Mouse (Mus musculus) embryonic facial prominence, embryonic 13.5 days (tissue): Measurements from ENCODE around the gene Mapkbp1. TPM values are rescaled to one million over a fixed set of nuclear protein-coding genes. Genes with fewer than 3 reads are reported as not detected.
A peak's percentile ranks its signal among the peaks of the same experiment; 100 is the strongest.

Experiments used
- ATAC-seq: fragments of 200-750 bp; cut with Nextera tagmentation; 2 replicates; pipeline ENCODE4 v1.8.0; 2017; ENCODE audit warnings: low read depth; ENCODE audit not compliant: insufficient number of reproducible peaks, insufficient read depth, low FRiP score, low TSS enrichment
- H3K27ac ChIP-seq: fragments of 300-500 bp; sonication (generic); 2 replicates; pipeline ENCODE4 v1.5.1; 2015; ENCODE audit warnings: moderate library complexity, mild to moderate bottlenecking, inconsistent platforms
- H3K27me3 ChIP-seq: fragments of 300-500 bp; sonication (generic); 2 replicates; pipeline ENCODE4 v1.6.1; 2015; ENCODE audit warnings: mild to moderate bottlenecking, inconsistent platforms
- H3K36me3 ChIP-seq: fragments of 300-500 bp; sonication (generic); 2 replicates; pipeline ENCODE4 v1.6.1; 2015; ENCODE audit warnings: mild to moderate bottlenecking, inconsistent platforms
- H3K4me1 ChIP-seq: fragments of 300-500 bp; sonication (generic); 2 replicates; pipeline ENCODE4 v1.6.1; 2015; ENCODE audit warnings: inconsistent platforms
- H3K4me2 ChIP-seq: fragments of 300-500 bp; sonication (generic); 2 replicates; pipeline ENCODE4 v1.6.1; 2015; ENCODE audit warnings: moderate library complexity, mild to moderate bottlenecking, inconsistent platforms
- H3K4me3 ChIP-seq: fragments of 300-500 bp; sonication (generic); 2 replicates; pipeline ENCODE4 v1.5.1; 2015; ENCODE audit warnings: mild to moderate bottlenecking, inconsistent platforms
- H3K9ac ChIP-seq: fragments of 300-500 bp; sonication (generic); 2 replicates; pipeline ENCODE4 v1.6.1; 2015; ENCODE audit warnings: mild to moderate bottlenecking, inconsistent platforms
- H3K9me3 ChIP-seq: fragments of 300-500 bp; sonication (generic); 2 replicates; pipeline ENCODE4 v1.6.1; 2016; ENCODE audit warnings: inconsistent platforms
- WGBS: fragments of 180-500 bp; shearing (Covaris S2); methylation state at CpG from one replicate; pipeline ENCODE4 v1.1.7; 2015; ENCODE audit warnings: mixed read lengths; 5-methylcytosine and 5-hydroxymethylcytosine counted together
- polyA plus RNA-seq: library from polyadenylated mRNA; unstranded; fragments of >200 nt; fragmentation: Nextera tagmentation; extraction: Ambion mirVana; gene quantifications from 2 replicates; pipeline ENCODE4 v1.2.1, GENCODE M21; 2015

The Mapkbp1 gene
- polyA plus RNA-seq, 1 experiment from 2014 or later = 5.7 TPM

GRCm38 (mm10) chr2:120033726-120034125 is 61.2 kb downstream of the Mapkbp1 start:
- H3K9me3 ChIP-seq = no peaks in the 10 kb centered on the region
- no peak overlapping the region for H3K27ac ChIP-seq
- H3K27me3 ChIP-seq = no peaks in the 10 kb centered on the region
- ATAC-seq = no peak
- WGBS = 93% methylated on average over 5 of the region's 5 CpGs
- H3K36me3 ChIP-seq = peaks cover 94% of the 10 kb centered on the region
- no peak overlapping the region for H3K4me3 ChIP-seq
- no peak overlapping the region for H3K4me2 ChIP-seq
- H3K9ac ChIP-seq = no peak overlapping the region
- H3K4me1 ChIP-seq = no peaks in the 10 kb centered on the region

GRCm38 (mm10) chr2:120037744-120038143 is 65.2 kb downstream of the Mapkbp1 start:
- WGBS = 89% methylated on average over 9 of the region's 9 CpGs
- no peak overlapping the region for H3K27ac ChIP-seq
- H3K9ac ChIP-seq = no peak overlapping the region
- no peaks in the 10 kb centered on the region for H3K27me3 ChIP-seq
- no peak for ATAC-seq
- H3K36me3 ChIP-seq = peaks cover 98% of the 10 kb centered on the region
- no peaks in the 10 kb centered on the region for H3K4me1 ChIP-seq
- H3K4me2 ChIP-seq = no peak overlapping the region
- no peaks in the 10 kb centered on the region for H3K9me3 ChIP-seq
- H3K4me3 ChIP-seq = no peak overlapping the region

DNA sequence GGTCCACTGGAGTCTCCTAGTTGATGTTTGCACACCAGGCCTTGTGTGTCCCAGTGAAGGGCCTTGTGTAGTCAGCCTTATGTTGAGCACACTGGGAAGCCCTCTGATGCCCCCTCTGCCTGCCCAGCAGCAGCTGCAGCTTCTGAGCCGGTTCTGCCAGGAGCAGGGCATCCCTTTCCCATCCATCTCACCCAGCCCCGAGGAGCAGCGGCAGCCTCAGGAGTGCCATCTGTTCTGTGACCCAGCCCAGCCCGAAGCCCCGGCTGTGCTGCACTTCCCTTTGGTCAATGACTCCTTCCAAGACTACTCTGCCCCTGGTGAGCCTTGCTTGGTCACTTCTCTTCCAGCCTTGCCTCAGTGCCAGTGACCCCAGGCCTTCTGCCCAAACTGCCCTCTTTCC is 68.5 kb downstream of the Mapkbp1 start:
- H3K4me2 ChIP-seq = no peak overlapping the region
- ATAC-seq = no peak
- no peak overlapping the region for H3K9ac ChIP-seq
- H3K4me3 ChIP-seq = no peak overlapping the region
- peaks cover 67% of the 10 kb centered on the region for H3K36me3 ChIP-seq
- no peaks in the 10 kb centered on the region for H3K9me3 ChIP-seq
- H3K27me3 ChIP-seq = no peaks in the 10 kb centered on the region
- no peak overlapping the region for H3K27ac ChIP-seq
- 87% methylated on average over 5 of the region's 5 CpGs for WGBS
- peaks cover 17% of the 10 kb centered on the region for H3K4me1 ChIP-seq

DNA sequence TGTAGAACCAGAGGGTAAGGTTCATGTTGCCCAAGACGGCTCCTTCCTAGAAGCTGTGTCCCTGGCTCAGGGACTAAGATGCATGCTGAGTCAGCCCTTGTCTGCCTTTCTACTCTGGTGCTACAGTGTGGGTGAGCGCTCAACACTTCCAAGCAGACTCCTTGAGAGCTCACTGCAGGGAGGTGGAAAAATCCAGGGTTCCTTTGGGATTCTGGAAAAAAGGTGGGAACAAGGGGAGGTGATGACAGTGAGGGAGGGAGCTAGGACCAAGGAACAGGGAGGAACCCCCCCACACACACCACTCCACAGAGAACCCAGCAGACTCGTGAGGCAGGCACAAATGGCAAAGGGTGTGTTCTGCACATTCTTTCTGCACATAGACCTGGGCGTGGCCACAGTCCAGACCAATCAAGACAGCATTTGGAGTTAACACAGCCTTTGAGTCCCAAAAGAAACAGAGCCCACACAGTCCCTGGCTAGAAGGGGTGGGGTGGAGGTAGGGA is 71.7 kb downstream of the Mapkbp1 start:
- Histone ChIP-seq H3K27ac (peak overlapping the region; percentile 60; the same call in 1 of the 2 replicates), H3K36me3 (peaks cover 35% of the 10 kb centered on the region), H3K27me3 (no peaks in the 10 kb centered on the region), H3K4me2 (no peak overlapping the region), H3K4me3 (no peak overlapping the region), H3K9ac (no peak overlapping the region), H3K9me3 (no peaks in the 10 kb centered on the region), H3K4me1 (peaks cover 24% of the 10 kb centered on the region)
- ATAC-seq = no peak
- 50% methylated on average over 4 of the region's 4 CpGs for WGBS

GRCm38 (mm10) chr2:120044676-120045075 is 72.2 kb downstream of the Mapkbp1 start:
- Histone ChIP-seq H3K9ac (no peak overlapping the region), H3K27me3 (no peaks in the 10 kb centered on the region), H3K36me3 (peaks cover 30% of the 10 kb centered on the region), H3K4me2 (no peak overlapping the region), H3K4me3 (no peak overlapping the region), H3K4me1 (peaks cover 24% of the 10 kb centered on the region), H3K27ac (peak overlapping the region; percentile 60; the same call in 1 of the 2 replicates), H3K9me3 (no peaks in the 10 kb centered on the region)
- WGBS = 75% methylated on average over 3 of the region's 3 CpGs
- no peak for ATAC-seq

DNA sequence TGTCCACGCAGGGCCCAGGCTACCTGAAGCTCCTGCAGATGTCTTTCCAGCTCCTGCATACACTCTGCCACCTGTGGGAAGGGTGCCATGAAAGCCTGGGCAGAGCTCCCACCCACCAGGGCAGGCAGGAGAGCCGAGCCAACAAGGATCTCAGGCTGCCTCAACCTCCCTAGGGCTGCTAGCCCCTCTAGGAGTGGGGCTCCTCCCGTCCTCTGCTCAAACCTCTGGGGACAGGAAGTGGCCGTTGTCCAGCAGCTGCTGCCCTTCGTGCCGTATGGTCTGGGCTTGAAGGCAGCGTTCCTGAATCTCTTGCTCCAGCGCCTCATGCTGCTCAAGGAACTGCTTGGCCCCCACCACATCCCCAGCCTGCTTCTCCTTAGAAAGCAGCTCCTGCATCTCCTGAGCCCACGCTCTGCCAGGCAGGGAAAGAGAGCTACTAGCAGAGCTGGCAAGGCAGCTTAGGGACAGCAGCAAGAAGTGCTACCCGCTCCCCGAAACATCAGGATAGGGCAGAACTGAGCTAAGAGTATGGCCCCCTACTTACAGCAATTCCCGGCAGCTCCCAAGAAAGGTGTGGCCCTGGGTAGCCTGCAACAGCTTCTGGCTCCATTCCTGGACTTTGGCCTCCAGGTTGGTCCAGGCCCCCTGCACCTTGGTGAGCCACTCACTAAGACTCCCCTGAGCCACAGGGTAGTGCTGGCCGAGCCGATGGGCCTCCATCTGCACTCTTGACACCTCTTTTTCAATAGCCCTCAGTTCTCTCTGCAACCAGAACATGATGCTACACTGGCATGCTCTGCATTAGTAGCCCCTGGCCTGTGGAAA is 74.2 kb downstream of the Mapkbp1 start:
- H3K27me3 ChIP-seq = no peaks in the 10 kb centered on the region
- no peak overlapping the region for H3K27ac ChIP-seq
- no peak for ATAC-seq
- H3K9me3 ChIP-seq = no peaks in the 10 kb centered on the region
- peaks cover 10% of the 10 kb centered on the region for H3K36me3 ChIP-seq
- no peak overlapping the region for H3K4me2 ChIP-seq
- WGBS = 57% methylated on average over 14 of the region's 14 CpGs
- peaks cover 27% of the 10 kb centered on the region for H3K4me1 ChIP-seq
- peak overlapping the region; percentile 40; the same call in 1 of the 2 replicates for H3K9ac ChIP-seq
- H3K4me3 ChIP-seq = no peak overlapping the region

DNA sequence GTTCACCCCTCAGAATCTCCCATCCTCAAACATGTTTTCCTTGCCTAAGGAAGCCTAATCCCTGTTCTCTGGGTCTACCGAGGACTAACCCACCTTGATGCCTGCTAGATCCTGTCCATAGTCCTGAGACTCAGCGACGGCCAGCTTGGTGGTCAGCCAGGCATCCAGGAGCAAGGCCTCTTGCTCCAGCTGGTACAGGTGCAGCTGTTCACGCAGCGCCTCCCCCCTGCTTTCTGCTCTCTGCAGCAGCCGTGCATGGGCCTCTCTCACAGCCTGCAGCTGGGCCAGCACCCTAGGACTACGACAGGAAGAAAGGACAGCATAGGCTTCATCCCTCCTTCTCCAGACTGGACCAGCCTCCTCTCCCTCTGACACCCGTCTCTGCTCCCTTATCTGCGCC is 75.7 kb downstream of the Mapkbp1 start:
- no peak overlapping the region for H3K4me3 ChIP-seq
- H3K9me3 ChIP-seq = no peaks in the 10 kb centered on the region
- ATAC-seq = no peak
- 77% methylated on average over 9 of the region's 9 CpGs for WGBS
- no peak overlapping the region for H3K4me2 ChIP-seq
- no peak overlapping the region for H3K9ac ChIP-seq
- no peaks in the 10 kb centered on the region for H3K27me3 ChIP-seq
- H3K27ac ChIP-seq = no peak overlapping the region
- no peaks in the 10 kb centered on the region for H3K36me3 ChIP-seq
- peaks cover 27% of the 10 kb centered on the region for H3K4me1 ChIP-seq

DNA sequence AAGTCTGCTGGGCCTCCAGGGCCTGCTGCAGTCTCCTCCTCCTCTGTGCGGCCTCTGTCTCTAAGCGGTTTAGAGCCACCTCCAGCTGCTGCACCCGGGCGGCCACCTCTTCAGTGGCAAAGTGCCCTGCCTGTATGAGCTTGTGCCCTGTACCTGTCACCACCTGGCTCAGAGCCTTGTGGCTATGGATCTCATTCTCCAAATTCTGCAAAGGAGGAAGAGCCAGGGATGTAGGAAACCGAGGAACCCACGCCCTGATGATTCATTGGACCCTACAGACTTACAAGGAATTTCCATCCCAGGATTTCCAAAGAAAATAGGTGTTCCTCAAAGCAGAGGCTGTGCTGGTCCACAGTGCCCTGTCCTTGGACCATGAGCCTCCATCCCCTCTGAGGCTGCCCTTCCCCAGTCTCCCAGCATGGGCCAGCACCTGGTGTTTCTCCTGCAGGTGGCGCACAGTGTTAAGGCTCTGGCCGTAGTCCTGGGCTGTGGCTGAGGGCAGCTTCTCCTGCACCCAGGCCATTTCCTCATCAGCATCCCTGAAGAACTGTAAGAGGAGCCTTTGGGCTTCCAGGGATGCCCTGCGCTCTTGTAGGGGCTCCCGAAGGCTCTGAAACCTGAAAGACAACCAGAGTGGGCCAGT is 77.3 kb downstream of the Mapkbp1 start:
- no peaks in the 10 kb centered on the region for H3K36me3 ChIP-seq
- H3K27me3 ChIP-seq = no peaks in the 10 kb centered on the region
- H3K4me3 ChIP-seq = no peak overlapping the region
- peaks cover 16% of the 10 kb centered on the region for H3K4me1 ChIP-seq
- ATAC-seq = no peak
- 0 out of 2 replicates have a peak overlapping the region, but pooled peaks have one; percentile 11 for H3K9ac ChIP-seq
- 65% methylated on average over 10 of the region's 10 CpGs for WGBS
- no peak overlapping the region for H3K4me2 ChIP-seq
- no peak overlapping the region for H3K27ac ChIP-seq
- no peaks in the 10 kb centered on the region for H3K9me3 ChIP-seq

- no peak overlapping the region for H3K9ac ChIP-seq
- no peak for ATAC-seq
- WGBS = 53% methylated on average over 6 of the region's 6 CpGs
These were observed 78.9 kb downstream of the Mapkbp1 start for GRCm38 (mm10) chr2:120051405-120051804.

GRCm38 (mm10) chr2:120054771-120055552 is 82.5 kb downstream of the Mapkbp1 start:
- H3K36me3 ChIP-seq = no peaks in the 10 kb centered on the region
- peaks cover 6% of the 10 kb centered on the region for H3K4me1 ChIP-seq
- no peaks in the 10 kb centered on the region for H3K27me3 ChIP-seq
- no peak overlapping the region for H3K27ac ChIP-seq
- H3K4me3 ChIP-seq = no peak overlapping the region
- no peaks in the 10 kb centered on the region for H3K9me3 ChIP-seq
- no peak overlapping the region for H3K4me2 ChIP-seq
- H3K9ac ChIP-seq = no peak overlapping the region
- 89% methylated on average over 12 of the region's 12 CpGs for WGBS
- no peak for ATAC-seq

More at GRCm38 (mm10) chr2:120051405-120051804, 78.9 kb downstream of the Mapkbp1 start:
- Histone ChIP-seq H3K4me2 (no peak overlapping the region), H3K36me3 (no peaks in the 10 kb centered on the region), H3K4me3 (no peak overlapping the region), H3K9me3 (no peaks in the 10 kb centered on the region), H3K4me1 (0 out of 2 replicates have a peak, but pooled peaks cover 8% of the 10 kb centered on the region), H3K27me3 (no peaks in the 10 kb centered on the region), H3K27ac (no peak overlapping the region)

GRCm38 (mm10) chr2:120055923-120056322 is 83.4 kb downstream of the Mapkbp1 start:
- H3K9ac ChIP-seq = peak overlapping the region; percentile 44
- H3K4me3 ChIP-seq = no peak overlapping the region
- H3K9me3 ChIP-seq = no peaks in the 10 kb centered on the region
- no peak for ATAC-seq
- WGBS = 79% methylated on average over 10 of the region's 10 CpGs
- peaks cover 16% of the 10 kb centered on the region for H3K4me1 ChIP-seq
- no peaks in the 10 kb centered on the region for H3K27me3 ChIP-seq
- no peak overlapping the region for H3K4me2 ChIP-seq
- no peak overlapping the region for H3K27ac ChIP-seq
- H3K36me3 ChIP-seq = no peaks in the 10 kb centered on the region
